Mouse (Mus musculus) bone marrow, adult 2 months (tissue): ENCODE data around the gene Azin2. TPM values are rescaled to one million over a fixed set of nuclear protein-coding genes. Genes with fewer than 3 reads are reported as not detected.

Source experiments
- H3K27ac ChIP-seq: fragments of 200-500 bp; 2 replicates; pipeline ENCODE4 v1.5.1; 2012; ENCODE audit warnings: low read depth, mild to moderate bottlenecking, control low read depth, inconsistent platforms, low read length; ENCODE audit not compliant: control insufficient read depth, poor library complexity, insufficient read depth
- H3K4me1 ChIP-seq: fragments of 200-500 bp; 2 replicates; pipeline ENCODE4 v1.6.1; 2011; ENCODE audit warnings: low read length; ENCODE audit not compliant: control insufficient read depth, insufficient read depth
- H3K4me3 ChIP-seq: fragments of 200-500 bp; replicated peaks from 2 replicates; pipeline ENCODE3; 2011; ENCODE audit warnings: mild to moderate bottlenecking, low read depth, low read length, control low read depth; ENCODE audit not compliant: control insufficient read depth
- CTCF ChIP-seq: fragments of 200-500 bp; IDR thresholded peaks from 2 replicates; pipeline ENCODE4 v1.5.1; 2011; ENCODE audit warnings: low read length, control low read depth; ENCODE audit not compliant: control insufficient read depth, insufficient read depth
- POLR2A ChIP-seq: fragments of 200-500 bp; IDR thresholded peaks from 2 replicates; pipeline ENCODE4 v1.6.1; 2011; ENCODE audit warnings: low read depth, mild to moderate bottlenecking, control low read depth, low read length, borderline replicate concordance; ENCODE audit not compliant: control insufficient read depth
- WGBS: fragments of 180-500 bp; shearing (Covaris S2); methylation state at CpG from one replicate; pipeline ENCODE4 v1.1.7; 2018; 5-methylcytosine and 5-hydroxymethylcytosine counted together
- polyA plus RNA-seq: library from polyadenylated mRNA; stranded (reverse); fragments of >200 nt; gene quantifications from 2 replicates; pipeline ENCODE4 v1.2.4, GENCODE M21; 2011; ENCODE audit warnings: low replicate concordance; ENCODE audit not compliant: missing spikeins, insufficient read depth, insufficient read length

Azin2 gene
- polyA plus RNA-seq, 1 experiment = 2.4 TPM

- Histone ChIP-seq H3K4me3 (no peak overlapping the region), H3K27ac (peak overlapping the region; percentile 8; the same call in 1 of the 2 replicates), H3K4me1 (peaks cover 14% of the 10 kb centered on the region)
- TF ChIP-seq POLR2A (no peak), CTCF (no peak)
- WGBS = 34% methylated on average over 2 of the region's 2 CpGs
Observed at GRCm38 (mm10) chr4:128983656-128984055, 21.4 kb upstream of the Azin2 start.

GRCm38 (mm10) chr4:128983151-128983550 lies 20.9 kb upstream of the Azin2 start:
- Histone ChIP-seq H3K27ac (peak overlapping the region; percentile 8; the same call in 1 of the 2 replicates), H3K4me1 (peaks cover 16% of the 10 kb centered on the region), H3K4me3 (no peak overlapping the region)
- TF ChIP-seq POLR2A = no peak
- no peak for TF ChIP-seq CTCF
- WGBS = 24% methylated on average over 2 of the region's 2 CpGs

DNA sequence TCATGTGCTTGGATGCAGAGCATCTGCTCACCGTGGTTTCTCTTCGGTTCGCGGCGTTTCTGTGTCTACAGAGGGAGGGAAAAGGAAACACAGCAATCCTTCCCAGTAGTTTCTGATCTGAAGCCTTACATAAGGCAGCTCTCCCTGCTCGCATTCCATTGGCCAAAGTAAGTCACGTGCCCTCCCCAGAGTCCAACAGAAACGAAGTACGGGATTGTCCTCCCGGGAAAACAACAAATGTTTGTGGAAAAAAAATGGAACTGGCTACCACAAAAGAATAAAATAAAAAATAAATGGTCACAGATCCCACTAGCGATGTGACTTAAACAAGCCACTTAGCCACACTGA lies 19.6 kb upstream of the Azin2 start:
- peak overlapping the region; percentile 76; the same call in 1 of the 2 replicates for H3K27ac ChIP-seq
- H3K4me1 ChIP-seq = peaks cover 16% of the 10 kb centered on the region
- 19% methylated on average over 11 of the region's 11 CpGs for WGBS
- no peak overlapping the region for H3K4me3 ChIP-seq
- TF ChIP-seq CTCF (no peak), POLR2A (no peak)

DNA sequence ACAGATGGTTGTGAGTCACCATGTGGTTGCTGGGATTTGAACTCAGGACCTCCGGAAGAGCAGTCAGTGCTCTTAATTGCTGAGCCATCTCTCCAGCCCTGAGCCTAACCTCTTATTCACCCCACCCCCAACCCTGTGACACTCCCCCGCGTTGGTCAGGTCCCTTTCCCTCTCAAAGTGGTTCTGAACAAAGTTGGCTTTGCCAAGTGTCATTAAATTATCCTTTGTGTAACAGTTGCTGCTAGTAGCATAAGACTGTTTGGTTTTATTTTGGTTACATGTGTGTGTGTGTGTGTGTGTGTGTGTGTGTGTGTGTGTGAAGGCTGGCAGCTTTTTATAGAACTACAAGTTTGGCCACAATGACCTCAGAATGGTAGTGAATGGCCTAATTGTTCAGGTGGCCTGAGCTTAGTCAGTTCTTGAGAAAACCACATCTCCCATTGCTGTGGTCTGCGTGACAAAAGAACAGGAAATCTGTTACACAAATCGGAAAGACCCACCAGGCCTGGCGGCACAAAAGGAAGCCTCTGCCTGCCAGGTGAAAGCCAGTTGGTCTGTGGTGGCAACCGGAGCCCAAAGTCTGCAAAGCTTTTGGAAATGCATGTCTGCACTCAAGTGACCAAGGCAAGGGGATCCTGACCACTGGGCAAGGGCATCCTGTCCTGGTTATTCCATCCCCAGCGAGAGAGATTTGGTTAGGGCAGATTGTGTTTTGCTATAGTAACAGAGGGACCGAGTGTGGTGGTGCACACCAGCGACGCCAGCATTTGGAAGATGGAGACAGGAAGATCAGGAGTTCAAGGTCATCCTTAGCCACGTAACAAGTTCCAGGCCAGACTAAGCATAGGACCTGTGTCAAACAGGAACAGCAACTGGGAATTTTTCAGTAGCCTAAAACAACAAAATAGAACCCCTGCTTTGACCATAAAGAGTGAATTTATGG lies 18.9 kb upstream of the Azin2 start:
- 5% methylated on average over 12 of the region's 12 CpGs for WGBS
- TF ChIP-seq POLR2A (no peak), CTCF (no peak)
- peaks cover 16% of the 10 kb centered on the region for H3K4me1 ChIP-seq
- peak overlapping the region; percentile 76 for H3K27ac ChIP-seq
- peak overlapping the region; percentile 7 for H3K4me3 ChIP-seq

- H3K27ac ChIP-seq = no peak overlapping the region
- TF ChIP-seq CTCF (no peak), POLR2A (no peak)
- H3K4me1 ChIP-seq = peaks cover 16% of the 10 kb centered on the region
- 66% methylated on average over 1 of the region's 1 CpGs for WGBS
- no peak overlapping the region for H3K4me3 ChIP-seq
Observed at GRCm38 (mm10) chr4:128978634-128979033, 16.4 kb upstream of the Azin2 start.

GRCm38 (mm10) chr4:128977217-128977616 lies 15.0 kb upstream of the Azin2 start:
- WGBS = 71% methylated on average over 3 of the region's 3 CpGs
- no peak for TF ChIP-seq CTCF
- Histone ChIP-seq H3K27ac (no peak overlapping the region), H3K4me1 (peaks cover 13% of the 10 kb centered on the region; the same call in 1 of the 2 replicates), H3K4me3 (no peak overlapping the region)

- Histone ChIP-seq H3K4me3 (no peak overlapping the region), H3K4me1 (peaks cover 11% of the 10 kb centered on the region; the same call in 1 of the 2 replicates), H3K27ac (no peak overlapping the region)
- TF ChIP-seq POLR2A (no peak), CTCF (no peak)
- 55% methylated on average over 4 of the region's 4 CpGs for WGBS
Observed at GRCm38 (mm10) chr4:128976577-128976976, 14.3 kb upstream of the Azin2 start.

DNA sequence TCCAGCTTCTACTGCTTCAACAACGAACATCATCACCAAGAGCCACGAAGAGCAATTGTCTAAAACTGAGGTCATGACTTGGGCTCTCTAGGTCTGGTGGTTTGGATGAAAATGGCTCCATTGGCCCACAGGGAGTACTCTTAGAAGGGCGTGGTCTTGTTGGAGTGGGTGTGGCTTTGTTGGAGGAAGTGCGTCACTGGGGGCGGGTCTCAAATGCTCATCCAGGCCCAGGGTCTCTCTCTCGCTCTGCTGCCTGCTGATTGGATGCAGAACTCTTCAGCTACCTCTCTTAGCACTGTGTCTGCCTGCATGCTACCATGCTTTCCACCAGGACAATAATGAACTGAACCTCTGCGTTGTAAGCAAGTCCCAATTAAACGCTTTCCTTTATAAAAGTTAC lies 12.4 kb upstream of the Azin2 start:
- WGBS = 80% methylated on average over 8 of the region's 8 CpGs
- Histone ChIP-seq H3K27ac (no peak overlapping the region), H3K4me1 (peaks cover 7% of the 10 kb centered on the region; the same call in 1 of the 2 replicates), H3K4me3 (no peak overlapping the region)
- TF ChIP-seq POLR2A = no peak
- TF ChIP-seq CTCF = no peak

- 32% methylated on average over 14 of the region's 14 CpGs for WGBS
- Histone ChIP-seq H3K27ac (peak overlapping the region; percentile 15; the same call in 1 of the 2 replicates), H3K4me1 (peaks cover 3% of the 10 kb centered on the region; the same call in 1 of the 2 replicates), H3K4me3 (no peak overlapping the region)
- TF ChIP-seq CTCF (peak; percentile 82), POLR2A (no peak)
Observed at GRCm38 (mm10) chr4:128971065-128971694, 8.9 kb upstream of the Azin2 start.
